Mouse (Mus musculus) spleen, postnatal 14 days (tissue): ENCODE data around the gene Grb2.

Experiments used
- DNase-seq, 2 experiments: peaks; one replicate each; pipeline ENCODE4 v3.0.0; 2021 to 2022; ENCODE audit warnings: low spot score in 2 of 2

Grb2 gene

GRCm38 (mm10) chr11:115712674-115713298 is 4.4 kb upstream of the Grb2 start:
- no peak for DNase-seq

- DNase-seq, result no peak
These were observed 3.9 kb upstream of the Grb2 start for GRCm38 (mm10) chr11:115712268-115712667.

GRCm38 (mm10) chr11:115711133-115711532 is 2.7 kb upstream of the Grb2 start:
- no peak for DNase-seq

DNA sequence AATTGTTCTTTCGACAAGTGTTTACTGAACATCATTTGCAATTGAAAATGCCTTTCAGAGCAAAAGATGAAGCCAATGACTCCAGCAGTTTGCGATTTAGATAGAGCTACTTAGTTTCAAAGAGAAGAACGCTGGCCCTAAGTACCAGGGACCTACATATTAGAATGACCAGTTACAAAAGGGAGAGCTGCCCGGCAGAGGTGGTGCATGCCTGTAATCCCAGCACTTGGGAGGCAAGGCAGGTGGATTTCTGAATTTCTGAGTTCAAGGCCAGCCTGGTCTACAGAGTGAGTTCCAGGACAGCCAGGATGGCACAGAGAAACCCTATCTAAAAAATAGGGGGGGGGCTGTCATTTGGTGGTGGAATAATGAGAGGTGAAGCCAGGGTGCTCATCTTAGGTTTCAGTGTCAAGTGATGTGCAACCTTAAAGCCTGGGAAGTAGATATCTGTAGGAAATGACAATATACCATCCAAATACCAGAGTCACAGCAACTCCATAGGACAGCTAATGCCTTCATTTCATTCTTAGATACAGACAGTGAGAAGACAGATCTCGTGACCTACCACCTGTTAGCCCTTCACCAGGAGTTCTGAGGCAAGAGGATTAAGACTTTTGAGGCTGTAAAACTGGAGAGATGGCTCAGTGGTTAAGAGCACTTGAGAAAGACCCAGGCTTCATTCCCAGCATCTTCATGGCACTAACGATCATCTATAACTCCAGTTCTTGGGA is 1.6 kb upstream of the Grb2 start:
- DNase-seq, result no peak

DNA sequence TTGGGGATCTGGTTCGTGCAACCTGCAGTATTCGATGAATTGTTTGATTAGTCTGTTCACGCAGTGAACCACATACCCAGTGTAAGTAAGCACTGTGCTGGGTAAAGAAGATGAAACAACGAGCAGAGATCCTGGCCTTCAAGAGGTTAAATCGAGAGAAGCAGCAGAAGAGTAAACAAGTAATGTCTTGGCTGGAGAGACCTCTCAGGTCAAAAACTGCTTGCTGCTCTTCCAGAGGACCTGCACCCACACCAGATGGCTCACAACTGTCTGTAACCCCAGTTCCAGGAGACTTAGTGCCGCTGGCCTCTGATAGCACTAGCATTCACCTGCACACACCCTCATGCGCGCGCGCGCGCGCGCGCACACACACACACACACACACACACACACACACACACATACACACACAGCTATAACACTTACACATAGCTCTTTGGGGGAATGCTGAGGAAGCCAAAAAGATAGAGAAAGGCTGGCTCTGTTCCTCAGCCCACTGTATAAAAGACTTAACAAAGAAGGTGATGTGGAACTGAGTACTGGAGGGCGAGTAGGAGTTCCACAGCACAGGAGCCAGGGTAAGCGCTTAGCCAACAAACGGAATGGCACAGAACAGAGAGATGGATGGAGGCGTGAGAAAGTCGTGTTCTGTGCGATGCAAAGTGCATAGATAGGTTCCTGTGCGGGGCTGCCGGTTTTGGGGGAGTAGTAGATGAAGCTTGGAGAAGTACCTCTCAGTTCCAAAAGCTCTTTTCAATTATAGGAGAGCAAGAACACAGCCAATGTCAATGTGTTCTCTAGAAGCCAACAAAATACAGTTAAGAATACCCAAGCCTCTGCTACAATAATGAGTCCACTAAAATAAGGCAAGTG is 795 bp upstream of the Grb2 start:
- DNase-seq, result peak in 1 of 2 experiments; percentile 16

GRCm38 (mm10) chr11:115707313-115708208 is 836 bp downstream of the Grb2 start:
- peak in 1 of 2 experiments; percentile 39 for DNase-seq

- DNase-seq, result no peak
These were observed 1.8 kb downstream of the Grb2 start for GRCm38 (mm10) chr11:115706584-115706983.

GRCm38 (mm10) chr11:115705561-115705960 is 2.8 kb downstream of the Grb2 start:
- no peak for DNase-seq

GRCm38 (mm10) chr11:115704648-115705047 is 3.7 kb downstream of the Grb2 start:
- DNase-seq, result no peak

DNA sequence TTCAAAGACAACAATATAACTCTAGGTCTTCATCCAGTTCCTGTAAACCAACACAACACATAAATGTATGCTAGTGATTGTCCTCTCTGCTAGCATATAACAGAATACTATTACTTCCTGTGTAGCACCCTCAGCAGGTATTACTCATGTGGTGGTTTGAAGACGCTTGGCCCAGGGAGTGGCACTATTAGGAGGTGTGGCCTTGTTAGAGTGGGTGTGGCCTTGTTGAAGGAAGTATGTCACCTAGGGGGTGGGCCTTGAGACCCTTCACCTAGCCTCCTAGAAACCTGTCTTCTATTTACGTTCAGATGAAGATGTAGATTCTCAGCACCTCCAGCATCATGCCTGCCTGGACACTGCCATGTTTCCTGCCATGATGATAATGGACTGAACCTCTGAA is 4.9 kb downstream of the Grb2 start:
- no peak for DNase-seq

- DNase-seq, result peak; percentile 63 to 71
These were observed 9.2 kb downstream of the Grb2 start for GRCm38 (mm10) chr11:115698986-115699728.

GRCm38 (mm10) chr11:115697722-115698121 is 10.7 kb downstream of the Grb2 start:
- DNase-seq, result no peak

DNA sequence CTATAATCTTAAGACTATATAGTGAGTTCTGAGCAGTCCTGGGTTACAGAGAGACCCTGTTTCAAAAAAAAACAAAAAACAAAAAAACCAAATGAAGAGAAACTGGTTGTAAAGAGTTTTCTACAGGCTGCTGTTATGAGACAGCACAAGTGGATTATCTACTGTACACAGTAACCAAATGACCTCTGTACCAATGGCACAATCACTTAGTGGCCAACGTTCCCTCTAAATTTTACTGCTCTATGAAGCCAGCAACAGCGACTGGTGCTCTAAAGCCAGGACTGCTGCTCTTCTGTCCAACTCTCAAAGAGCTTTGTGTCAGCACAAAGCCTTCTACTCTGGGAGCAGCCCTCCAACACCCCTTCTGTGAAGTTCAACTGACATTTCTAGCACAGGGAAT is 11.3 kb downstream of the Grb2 start:
- DNase-seq, result no peak

GRCm38 (mm10) chr11:115696471-115696870 is 11.9 kb downstream of the Grb2 start:
- DNase-seq, result no peak

GRCm38 (mm10) chr11:115693979-115694578 is 14.3 kb downstream of the Grb2 start:
- DNase-seq, result no peak

GRCm38 (mm10) chr11:115692800-115693199 is 15.6 kb downstream of the Grb2 start:
- no peak for DNase-seq

DNA sequence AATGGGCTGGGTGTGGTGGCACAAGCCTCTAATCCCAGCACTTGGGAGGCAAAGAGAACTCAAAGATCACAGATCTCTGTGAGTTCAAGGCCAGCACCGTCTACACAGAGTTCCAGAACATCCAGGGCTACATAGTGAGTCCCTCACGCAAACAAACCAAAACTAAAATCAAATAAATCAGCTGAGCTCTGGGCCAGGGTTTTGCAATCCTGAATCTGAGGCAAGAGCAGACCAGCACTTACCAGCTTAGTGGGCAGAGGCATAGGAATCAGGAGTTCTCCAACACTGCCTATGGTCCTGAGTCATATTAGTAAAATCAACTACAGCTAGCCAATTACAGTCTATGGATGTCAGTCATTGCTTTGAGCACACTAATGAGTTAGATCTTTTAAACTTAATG is 16.4 kb downstream of the Grb2 start:
- DNase-seq, result no peak

GRCm38 (mm10) chr11:115691511-115691910 is 16.9 kb downstream of the Grb2 start:
- DNase-seq, result no peak

DNA sequence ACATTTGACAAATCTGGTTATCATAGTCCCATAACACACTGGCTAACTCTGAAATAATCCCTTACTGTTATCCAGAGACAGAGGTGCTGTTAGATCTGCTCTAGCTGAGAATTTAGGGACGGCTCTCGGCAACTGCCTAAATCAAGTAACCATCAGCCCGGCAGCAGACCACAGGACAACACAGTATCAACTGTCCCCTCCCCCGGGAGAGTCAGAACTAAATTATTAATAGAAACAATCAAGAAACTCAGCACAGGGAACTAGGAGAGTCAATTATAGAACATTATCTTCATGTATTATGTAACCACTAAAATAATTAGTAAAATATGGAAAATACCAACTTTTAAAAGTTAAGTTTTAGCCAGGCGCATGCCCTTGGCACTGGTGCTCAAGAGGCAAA is 17.4 kb downstream of the Grb2 start:
- DNase-seq, result no peak

- no peak for DNase-seq
These were observed 18.0 kb downstream of the Grb2 start for GRCm38 (mm10) chr11:115690356-115690755.
